Mouse (Mus musculus): ENCODE data around the gene Exoc6.
A peak's percentile ranks its signal among the peaks of the same experiment; 100 is the strongest.

The Exoc6 gene

DNA sequence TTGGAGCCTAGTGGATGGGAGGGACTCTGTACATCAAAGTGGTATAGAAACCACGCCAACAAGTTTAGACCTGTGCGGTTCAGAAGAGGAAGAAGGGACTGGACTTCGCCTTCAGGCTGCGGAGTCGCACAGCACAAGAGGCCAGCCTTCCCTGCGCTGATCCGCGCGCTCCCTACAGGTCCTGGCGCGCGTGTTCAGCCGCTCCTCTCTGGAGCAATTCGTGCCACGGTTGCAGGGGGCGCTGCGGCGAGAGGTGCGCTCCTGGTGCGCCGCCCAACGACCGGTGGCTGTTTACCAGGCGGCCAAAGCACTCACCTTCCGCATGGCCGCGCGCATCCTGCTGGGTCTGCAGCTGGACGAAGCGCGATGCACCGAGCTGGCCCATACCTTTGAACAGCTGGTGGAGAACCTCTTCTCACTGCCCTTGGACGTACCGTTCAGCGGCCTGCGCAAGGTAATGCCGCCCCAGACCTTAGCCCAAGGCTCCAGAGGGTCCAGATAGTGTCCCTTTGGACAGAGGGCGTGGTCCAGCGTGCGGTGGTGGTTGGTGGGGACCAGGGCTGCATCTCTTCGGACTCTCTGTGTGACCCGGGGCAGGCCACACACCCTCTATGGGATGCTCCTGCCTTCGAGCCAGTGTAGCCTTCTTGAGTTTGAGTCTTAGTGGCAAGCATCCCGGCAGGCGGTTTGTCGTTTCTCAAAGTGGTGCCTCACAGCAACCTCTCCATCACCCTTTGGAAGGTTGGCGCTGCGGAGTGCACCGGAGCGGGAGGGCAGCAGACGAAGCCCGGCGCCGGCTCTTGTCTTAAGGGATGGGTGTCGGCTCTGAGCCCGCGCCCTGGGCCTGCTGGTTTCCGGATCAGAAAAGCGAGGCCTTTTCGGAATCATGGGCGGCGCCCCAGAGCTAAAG lies 137.0 kb downstream of the Exoc6 start:
- no peak for DNase-seq (ENCODE audit: low read depth, low spot score)

DNA sequence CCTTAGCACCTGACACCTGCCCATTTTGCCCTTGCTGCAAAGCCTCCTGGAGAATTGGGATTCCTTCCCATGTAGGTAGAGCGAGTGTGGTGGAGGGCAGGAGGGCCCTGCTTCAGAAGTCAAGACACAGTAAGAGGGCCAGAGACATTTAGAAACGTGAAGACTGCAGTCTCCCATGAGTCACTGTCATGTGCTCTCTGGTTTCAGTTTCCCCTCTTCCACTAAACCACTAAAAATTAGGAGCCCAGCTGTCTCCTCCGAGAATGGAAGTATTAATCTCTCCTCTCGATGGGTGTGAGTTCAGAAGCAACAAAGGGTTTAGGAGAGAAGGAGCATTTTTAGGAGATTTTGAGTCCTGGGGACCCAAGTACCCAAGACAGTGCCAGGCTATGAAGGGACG lies 139.3 kb downstream of the Exoc6 start:
- DNase-seq (ENCODE audit: low read depth, low spot score), result no peak

DNA sequence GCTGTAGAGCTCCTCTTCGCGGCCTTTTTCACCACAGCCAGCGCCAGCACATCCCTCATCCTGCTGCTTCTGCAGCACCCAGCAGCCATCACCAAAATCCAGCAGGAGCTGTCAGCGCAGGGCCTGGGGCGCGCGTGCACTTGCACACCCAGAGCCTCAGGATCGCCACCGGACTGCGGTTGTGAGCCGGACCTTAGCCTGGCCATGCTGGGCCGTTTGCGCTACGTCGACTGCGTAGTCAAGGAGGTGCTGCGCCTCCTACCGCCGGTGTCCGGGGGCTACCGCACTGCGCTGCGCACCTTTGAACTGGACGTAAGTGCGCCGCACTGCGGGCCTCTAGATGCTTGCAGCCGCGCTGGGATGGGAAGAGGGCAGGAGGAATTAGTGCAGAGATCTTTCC lies 140.5 kb downstream of the Exoc6 start:
- DNase-seq (ENCODE audit: low read depth, low spot score), result no peak

DNA sequence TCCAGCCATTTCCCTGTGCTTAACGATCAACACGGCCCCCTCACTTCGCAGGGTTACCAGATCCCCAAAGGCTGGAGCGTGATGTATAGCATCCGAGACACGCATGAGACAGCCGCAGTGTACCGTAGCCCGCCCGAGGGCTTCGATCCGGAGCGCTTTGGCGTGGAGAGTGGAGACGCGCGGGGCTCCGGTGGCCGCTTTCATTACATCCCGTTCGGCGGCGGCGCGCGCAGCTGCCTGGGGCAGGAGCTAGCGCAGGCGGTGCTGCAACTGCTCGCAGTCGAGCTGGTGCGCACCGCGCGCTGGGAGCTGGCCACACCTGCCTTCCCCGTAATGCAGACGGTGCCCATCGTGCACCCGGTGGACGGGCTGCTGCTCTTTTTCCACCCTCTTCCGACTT lies 142.7 kb downstream of the Exoc6 start:
- DNase-seq (ENCODE audit: low read depth, low spot score), result no peak

DNA sequence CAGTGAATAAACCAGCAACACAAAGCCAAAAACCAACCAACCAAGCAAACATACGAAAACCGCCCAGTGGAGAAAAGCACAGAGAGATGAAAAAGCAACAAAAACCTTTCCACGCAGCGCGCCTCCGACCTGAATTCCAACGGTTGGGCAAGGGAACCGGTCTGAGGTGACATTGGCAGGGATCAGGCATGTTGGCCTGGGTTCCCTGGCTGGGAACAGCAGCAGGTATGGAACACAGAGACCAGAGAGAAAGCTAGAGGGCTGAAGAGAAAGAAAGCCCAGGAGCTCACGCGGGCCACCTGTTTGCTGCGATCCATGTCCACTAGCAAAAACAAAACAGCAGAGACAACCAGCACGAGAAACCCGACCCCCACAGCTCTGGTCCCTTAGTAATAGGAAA lies 144.9 kb downstream of the Exoc6 start:
- no peak for DNase-seq (ENCODE audit: low read depth, low spot score)

DNA sequence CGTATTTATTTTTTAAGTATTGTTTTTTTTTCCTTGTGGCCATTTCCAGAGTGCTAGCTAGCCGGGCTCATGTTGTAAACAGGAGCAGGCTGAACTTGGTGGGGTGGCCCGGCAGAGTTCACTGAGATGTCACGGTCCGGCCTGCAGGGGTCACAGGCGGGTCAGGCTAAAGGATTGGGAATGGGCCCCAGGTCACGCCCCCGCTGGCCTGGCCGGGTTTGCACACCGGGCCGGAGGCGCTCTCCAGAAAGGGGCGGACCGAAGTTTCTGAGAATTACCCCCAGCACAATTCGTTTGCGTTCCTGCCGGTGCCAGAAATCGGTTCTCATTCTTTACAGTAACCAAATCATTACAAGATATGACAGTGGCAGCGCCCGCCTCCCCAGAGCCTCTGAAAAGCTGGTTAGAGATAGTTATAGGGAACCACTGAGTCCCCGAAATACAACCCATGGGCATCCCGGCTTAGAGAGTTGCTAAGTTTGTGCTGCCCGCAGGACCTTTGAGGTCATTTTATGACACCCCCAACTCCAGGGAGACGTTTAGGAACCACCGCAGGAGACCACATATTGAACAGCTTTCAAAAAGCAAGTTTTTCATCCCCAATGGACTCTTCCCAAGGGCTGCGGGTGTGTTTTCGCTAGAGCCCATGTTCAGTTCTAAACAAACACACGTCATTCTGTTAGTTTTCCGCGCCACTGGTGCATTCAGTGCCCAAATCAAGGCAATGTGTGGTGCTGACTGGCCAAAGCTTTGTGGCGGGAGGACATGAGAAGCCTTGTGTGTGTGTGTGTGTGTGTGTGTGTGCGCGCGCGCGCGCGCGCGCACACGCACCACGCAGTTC lies 145.8 kb downstream of the Exoc6 start:
- no peak for DNase-seq (ENCODE audit: low read depth, low spot score)

DNA sequence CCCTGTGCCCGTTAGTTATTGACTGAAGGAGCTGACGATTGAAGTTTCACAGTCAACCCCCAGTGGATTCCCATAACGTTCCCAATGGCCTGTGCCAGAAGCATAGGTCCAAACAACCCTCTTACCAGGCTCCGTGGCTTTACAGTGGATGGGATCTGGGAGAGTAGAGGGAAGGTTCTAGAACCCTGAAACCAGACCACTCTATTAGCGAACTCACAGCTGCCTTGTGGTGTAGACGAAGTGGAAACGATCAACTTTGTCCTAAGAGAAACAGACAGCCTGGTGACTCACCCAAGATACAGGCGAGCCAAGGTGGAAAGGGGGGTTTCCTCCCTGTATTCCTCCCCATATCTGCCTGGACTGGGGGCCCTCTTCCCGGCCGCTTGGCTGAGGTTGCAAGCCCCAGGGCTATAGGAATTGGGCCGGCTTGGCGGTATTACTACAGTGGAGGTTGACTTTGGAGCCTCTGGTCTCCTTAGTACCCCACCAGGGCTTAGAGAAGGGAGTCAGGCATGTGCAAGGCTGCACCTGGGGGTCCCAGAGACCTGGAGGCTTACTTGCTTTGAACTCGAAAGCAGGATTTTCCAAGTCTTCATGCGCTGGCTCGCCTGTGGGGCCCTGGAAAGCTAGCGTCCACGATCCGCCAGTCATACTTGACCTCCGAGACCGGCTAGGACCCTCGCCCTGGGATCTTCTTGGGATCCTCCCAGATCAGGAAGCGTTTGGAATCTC lies 146.6 kb downstream of the Exoc6 start:
- no peak for DNase-seq (ENCODE audit: low read depth, low spot score)

DNA sequence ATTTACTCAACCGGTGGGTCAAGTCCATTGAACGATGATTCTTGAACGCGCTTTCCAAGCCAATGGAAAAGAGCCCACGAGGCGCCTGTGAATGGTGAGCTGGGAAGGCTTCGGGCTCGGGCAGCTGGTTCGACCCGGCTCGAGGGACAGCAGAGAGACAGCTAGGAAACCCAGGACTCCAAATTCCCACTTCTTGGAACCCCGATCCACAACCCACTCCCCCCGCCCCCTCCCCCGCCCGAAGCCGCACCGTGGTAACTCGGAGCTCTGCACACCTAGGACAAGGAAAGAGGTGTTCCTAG lies 147.1 kb downstream of the Exoc6 start:
- DNase-seq (ENCODE audit: low read depth, low spot score), result no peak

DNA sequence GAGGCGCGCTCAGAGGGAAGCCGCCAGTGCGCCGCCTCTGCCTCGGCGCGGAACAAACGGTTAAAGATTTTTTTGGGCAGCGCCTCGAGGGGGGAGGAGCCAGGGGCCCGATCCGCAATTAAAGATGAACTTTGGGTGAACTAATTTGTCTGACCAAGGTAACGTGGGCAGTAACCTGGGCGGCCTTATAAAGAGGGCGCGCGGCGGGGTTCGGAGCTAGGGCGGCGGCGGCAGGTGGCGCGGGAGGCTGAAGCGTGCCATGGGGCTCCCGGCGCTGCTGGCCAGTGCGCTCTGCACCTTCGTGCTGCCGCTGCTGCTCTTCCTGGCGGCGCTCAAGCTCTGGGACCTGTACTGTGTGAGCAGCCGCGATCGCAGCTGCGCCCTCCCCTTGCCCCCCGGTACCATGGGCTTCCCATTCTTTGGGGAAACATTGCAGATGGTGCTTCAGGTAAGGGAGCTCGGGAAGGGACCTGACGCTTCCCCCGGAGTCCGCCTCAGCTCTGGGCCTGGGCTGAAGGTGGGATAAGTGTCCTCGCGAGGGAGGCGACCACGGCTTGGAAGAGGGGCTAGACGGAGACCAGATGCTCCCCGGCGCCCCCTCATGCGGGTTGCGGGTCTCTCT lies 147.5 kb downstream of the Exoc6 start, which contains the start of gene Cyp26a1:
Gene Cyp26a1 (plus strand): TSS at position 148 of the 622 bp plus-strand sequence.
- no peak for DNase-seq (ENCODE audit: low read depth, low spot score)

DNA sequence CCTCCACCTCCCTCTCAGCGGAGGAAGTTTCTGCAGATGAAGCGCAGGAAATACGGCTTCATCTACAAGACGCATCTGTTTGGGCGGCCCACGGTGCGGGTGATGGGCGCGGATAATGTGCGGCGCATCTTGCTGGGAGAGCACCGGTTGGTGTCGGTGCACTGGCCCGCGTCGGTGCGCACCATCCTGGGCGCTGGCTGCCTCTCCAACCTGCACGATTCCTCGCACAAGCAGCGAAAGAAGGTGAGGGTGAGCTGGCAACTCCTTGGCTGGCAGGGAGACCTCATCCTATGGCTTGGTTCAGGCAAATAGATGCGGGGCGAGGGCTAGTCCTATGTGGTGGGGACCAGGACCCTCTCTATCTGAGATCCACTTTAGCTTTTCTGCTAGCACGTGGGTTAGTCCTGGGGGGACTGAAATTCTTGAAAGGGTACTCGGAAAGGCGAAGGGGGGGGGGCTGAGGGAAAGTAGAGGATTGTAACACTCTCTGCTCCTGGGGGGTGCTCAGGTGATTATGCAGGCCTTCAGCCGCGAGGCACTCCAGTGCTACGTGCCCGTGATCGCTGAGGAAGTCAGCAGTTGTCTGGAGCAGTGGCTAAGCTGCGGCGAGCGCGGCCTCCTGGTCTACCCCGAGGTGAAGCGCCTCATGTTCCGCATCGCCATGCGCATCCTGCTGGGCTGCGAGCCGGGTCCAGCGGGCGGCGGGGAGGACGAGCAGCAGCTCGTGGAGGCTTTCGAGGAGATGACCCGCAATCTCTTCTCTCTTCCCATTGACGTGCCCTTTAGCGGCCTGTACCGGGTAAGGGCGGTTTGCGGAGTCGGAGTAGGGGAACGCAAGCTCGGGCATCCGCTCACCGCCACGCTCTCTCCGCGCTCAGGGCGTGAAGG lies 148.3 kb downstream of the Exoc6 start:
- no peak for DNase-seq (ENCODE audit: low read depth, low spot score)

DNA sequence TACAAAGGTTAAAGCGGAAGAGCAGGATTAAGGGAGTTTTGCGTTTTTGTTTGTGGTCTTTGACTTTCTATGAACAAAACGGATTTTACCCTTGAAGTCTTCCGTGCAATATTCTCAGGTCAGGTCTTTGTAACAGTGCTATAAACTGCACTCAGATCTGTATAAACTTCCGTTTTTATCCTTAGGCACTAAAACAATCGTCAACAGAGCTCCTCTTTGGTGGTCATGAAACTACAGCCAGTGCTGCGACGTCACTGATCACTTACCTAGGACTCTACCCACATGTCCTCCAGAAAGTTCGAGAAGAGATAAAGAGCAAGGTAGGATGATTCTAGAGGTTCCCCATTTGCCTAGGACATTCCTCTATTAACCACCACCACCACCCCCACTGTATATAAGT lies 149.5 kb downstream of the Exoc6 start:
- DNase-seq (ENCODE audit: low read depth, low spot score), result no peak

DNA sequence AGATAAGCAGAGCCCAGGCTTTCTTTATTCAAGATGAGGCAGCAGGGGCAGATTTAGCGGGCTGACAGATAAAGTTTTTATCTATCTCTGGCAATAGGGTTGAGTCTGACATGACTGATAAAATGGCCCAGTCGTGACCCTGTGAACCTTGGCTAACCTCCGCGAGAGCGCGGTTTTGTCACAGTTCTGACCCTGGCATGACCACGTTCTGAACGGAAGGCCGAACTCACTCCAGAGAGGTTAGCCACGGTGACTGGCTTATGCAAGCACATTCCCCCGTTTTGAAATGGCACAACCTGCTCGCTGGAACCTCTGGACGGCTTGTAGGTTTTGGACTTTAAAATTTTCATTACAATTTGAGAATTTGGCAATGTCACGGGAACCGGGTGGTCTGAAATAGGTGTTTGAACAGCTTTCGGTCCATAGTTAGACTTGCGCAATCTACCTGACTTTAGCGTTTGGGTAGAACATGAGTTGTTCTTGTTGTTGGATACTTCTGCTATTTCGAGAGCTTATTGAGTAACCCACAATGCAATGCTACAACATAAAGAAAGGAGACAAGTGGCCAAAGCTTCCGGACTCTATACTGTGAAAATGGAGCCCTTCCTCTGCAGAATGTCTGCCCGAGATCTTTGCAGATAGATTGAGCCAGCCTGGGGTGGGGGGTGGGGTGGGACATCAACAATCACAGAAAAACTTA lies 152.3 kb downstream of the Exoc6 start:
- DNase-seq (ENCODE audit: low read depth, low spot score), result no peak

DNA sequence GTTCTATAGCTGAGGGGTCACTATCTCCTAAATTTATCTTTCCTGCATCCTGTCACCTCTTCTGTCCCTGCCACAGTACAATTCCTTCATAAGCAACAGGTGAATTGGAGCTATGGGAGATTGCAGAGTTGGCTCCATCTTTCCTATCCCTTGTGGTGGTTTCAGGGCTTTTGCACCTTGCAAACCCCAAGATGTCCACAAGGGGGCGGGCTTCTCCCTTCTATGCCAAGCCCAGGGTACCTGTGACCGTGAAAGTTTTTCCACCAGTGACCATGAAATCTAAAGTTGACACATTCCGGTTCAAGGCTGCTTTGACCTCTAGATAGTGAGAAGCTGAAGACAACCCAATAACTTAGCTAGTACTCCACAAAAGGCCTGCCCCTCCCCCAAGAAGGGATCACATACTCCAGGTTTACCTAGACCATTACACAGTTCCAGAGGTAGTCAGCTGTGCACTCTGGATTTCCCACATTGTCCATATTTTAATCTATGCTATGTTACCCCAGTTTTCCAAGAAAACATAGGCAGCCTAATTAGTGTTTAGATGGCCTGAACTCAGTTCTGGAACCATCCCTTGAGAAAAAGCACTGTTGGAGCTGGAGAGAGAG lies 153.8 kb downstream of the Exoc6 start:
- peak; percentile 31 for DNase-seq (ENCODE audit: low read depth, low spot score)

DNA sequence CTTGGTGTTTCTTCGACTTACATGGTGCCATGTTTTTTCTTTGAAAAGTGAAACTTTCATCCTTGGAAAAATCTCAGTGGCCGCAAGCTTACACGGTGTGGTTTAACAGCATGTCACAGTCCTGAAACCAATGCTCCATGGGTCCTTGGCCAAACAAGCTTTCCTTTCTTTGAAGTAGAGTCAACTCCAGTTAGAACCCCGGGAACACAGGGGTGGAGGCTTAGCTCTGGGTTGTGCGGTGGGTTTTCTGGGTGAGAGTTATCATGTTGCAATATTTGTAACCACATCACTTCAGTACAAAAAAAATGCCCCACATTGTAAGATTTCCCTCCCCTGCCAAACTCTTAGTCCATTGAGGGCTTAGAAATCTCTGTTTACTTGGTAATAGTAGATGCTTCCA lies 155.5 kb downstream of the Exoc6 start:
- DNase-seq (ENCODE audit: low read depth, low spot score), result no peak

DNA sequence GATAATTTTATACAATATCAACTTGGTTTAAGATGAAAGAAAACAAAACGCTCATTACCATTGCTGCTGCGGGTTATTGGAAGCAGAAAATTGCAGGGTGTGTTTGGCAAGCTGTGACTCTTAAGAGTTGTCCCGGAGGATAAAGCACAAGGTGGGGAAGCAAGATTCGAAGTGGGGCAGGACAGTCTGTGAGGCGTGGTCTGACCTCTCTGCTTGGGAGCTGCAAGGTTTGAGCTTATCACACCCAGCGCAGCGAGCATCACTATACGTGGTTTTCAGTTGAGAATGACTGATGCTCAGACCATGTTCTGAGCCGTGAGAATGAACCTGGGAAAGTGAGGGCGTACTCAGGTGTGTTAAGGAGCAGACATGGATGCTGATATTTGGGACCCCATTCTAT lies 164.5 kb downstream of the Exoc6 start:
- DNase-seq (ENCODE audit: low read depth, low spot score), result no peak

DNA sequence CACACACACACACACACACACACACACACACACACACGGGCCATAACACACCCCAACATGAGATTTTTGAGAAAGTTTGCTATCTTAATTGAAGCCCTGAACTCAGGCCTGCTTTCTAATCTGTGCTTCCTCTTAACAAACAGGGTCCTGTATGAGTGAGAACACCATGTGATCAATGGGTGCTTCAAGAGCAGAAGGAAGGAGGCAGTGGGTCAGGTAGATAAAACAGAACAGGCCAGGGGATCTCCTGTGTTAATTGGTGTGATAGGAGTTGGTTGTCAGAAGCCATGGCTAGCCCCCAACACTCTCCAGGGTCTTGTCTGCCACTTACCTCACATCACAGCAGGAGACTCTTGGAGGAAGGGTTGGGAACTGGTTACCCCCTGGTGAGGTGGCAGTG lies 165.8 kb downstream of the Exoc6 start:
- DNase-seq (ENCODE audit: low read depth, low spot score), result no peak

DNA sequence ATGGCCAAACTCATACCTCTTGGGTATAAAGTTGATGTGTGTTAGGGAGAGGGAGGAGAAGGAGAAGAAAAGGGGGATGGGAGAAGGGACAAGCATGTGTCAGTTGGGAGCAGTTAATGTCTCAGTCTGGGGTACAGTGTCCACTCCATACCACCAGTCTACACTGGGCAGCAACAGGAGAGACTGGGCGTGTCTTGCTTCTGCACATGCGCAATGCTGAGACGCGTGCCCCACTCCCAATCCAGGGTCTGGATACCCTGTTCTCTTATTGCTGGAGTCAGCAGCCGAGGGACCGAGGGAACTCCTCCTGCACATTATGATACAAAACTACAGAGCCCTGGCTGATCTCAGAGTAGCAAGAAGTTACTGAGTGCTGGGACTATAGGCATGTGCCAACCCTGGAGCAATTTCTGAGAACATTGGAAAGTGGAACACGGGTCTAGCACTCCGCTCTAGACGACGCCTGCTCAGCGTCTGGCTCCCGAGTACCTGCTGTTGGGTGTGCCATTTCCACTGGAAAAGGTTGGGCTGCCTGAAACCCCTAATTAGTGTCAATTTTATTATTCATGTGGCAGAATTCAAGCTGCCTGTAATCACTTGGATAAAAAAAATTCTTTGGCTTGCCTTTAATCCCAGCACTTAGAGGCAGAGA lies 166.4 kb downstream of the Exoc6 start:
- no peak for DNase-seq (ENCODE audit: low read depth, low spot score)

DNA sequence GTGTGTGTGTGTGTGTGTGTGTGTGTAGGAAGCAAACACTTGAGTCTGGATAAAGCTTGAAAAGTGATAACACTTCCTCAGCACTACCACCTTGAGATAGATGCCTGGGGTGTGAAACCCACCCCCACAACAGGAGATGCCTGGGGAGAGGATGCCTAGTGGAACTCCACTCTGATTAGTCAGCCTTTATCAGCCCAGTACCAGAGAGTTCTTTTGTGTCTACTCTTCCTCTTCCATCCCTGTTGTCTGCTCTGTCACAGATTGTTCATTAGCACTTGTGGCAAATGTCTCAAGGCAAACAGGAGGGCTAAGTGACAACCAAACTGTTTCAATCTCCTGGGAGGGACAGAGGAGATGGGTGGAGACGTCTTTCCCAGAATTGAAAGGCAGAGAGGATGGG lies 168.9 kb downstream of the Exoc6 start:
- DNase-seq (ENCODE audit: low read depth, low spot score), result no peak

DNA sequence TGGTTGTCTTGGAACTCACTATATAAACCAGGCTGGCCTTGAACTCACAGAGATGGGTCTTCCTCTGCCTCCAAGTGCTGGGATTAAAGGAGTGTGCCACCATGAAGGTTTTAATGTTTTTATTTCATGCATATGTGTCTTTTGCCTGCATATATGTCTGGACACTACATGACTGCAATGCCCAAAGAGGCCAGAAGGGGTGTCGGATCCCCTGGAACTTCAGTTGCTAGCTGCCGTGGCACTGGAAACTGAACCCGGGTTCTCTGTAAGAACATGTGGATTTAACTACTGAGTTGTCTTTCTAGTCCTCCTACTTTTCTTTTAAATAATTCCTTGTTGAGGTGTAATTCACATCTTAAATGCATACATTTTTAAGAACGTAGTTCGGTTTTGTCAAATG lies 174.4 kb downstream of the Exoc6 start:
- DNase-seq (ENCODE audit: low read depth, low spot score), result no peak

All from CD4-positive helper T cell, adult 2 months (primary cell).